Mouse (Mus musculus) monocyte, adult 59 days (primary cell): ENCODE results near the gene Cnp. TPM values are rescaled to one million over a fixed set of nuclear protein-coding genes. Genes with fewer than 3 reads are reported as not detected.

Experiments used
- total RNA-seq, 2 experiments: library from RNA; stranded (reverse); gene quantifications; one replicate each; pipeline ENCODE4 v1.2.4; 2023

The Cnp gene
- total RNA-seq, result 10 to 100 TPM; 24.0 to 27.3 TPM

GRCm38 (mm10) chr11:100574708-100575483 is at the start of gene Cnp:
Gene Cnp (plus strand): TSS chr11:100574904.

GRCm38 (mm10) chr11:100527458-100528374 is 47.0 kb upstream of the Cnp start, which contains the start of gene Acly:
Gene Acly (minus strand): TSS chr11:100528000.

DNA sequence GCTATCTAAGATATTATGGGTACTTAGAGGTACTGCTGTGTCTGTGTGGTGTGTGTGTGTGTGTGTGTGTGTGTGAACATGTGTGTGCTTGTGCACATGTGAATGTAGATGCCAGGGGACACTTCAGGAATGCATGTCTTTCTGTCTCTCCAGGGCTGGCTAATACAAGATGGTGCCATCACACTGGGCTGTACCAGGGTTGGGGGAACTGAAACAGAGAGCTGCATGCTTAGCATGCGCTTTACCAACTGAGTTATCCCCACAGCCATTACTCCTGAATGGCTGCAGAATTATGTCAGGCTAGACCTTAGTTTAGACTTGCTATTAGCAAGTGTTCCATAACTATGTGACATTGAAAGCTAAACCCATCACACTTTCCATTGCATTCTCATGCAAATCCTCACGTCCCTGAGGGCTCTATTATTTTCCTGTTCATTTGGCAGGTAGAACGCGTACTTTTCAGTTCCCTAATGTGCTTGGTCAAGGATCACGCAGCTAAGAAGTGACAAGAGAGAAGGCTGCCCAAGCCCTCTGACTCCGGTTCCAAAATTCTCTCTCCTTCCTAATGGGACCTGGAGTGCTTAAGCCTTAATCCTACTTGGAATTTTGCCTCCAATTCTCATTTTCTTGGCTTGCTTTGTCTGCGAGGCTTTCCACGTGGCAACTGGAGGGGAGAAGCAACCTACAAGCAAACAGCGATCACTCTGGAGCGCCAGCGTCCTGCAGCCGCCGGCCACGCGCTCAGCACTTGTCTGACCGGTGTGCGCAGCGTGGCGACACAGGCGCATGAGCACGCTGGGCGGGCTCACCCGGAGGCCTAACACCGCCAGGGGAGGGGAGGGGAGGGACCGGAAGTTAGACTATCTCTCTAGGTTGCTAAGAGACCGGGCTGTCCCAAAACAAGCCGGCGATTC is 29.6 kb upstream of the Cnp start, which contains the start of gene Ttc25:
Gene Ttc25 (plus strand): TSS at position 776 of the 914 bp plus-strand sequence.

GRCm38 (mm10) chr11:100618761-100619484 is 44.2 kb downstream of the Cnp start, which contains the start of gene Nkiras2:
Gene Nkiras2 (plus strand): TSS chr11:100619244.

GRCm38 (mm10) chr11:100619982-100620381 is 45.3 kb downstream of the Cnp start, which contains the start of gene Dnajc7:
Gene Dnajc7 (minus strand): TSS chr11:100620168.

Other genes with a start within 250 kb of the Cnp start
- not detected for gene Gast, start 240.5 kb upstream of the Cnp start, total RNA-seq
- gene Hap1, start 218.8 kb upstream of the Cnp start, total RNA-seq, result 10 to 100 TPM; 18.6 to 22.0 TPM
- gene Jup, start 177.1 kb upstream of the Cnp start, total RNA-seq, result 100 to 1,000 TPM; 124 to 141 TPM
- under 1 TPM; 0.50 to 0.64 TPM for gene P3h4, start 160.1 kb upstream of the Cnp start, total RNA-seq
- under 1 TPM in 1 of 2 experiments, not detected in 1; 0.34 TPM for gene Fkbp10, start 159.2 kb upstream of the Cnp start, total RNA-seq
- 10 to 100 TPM in 1 of 2 experiments, 1 to 10 TPM in 1; 9.8 to 11.3 TPM for gene Nt5c3b, start 133.1 kb upstream of the Cnp start, total RNA-seq
- under 1 TPM in 1 of 2 experiments, not detected in 1; 0.97 TPM for gene Klhl10, start 133.0 kb upstream of the Cnp start, total RNA-seq
- 10 to 100 TPM; 14.6 to 16.6 TPM for gene Klhl11, start 102.2 kb upstream of the Cnp start, total RNA-seq
- gene Acly, start 46.9 kb upstream of the Cnp start, total RNA-seq, result 100 to 1,000 TPM; 163 to 168 TPM
- gene Ttc25, start 29.3 kb upstream of the Cnp start, total RNA-seq, result under 1 TPM; 0.27 to 0.39 TPM
- gene Nkiras2, start 44.3 kb downstream of the Cnp start, total RNA-seq, result 100 to 1,000 TPM; 104 to 119 TPM
- gene Dnajc7, start 45.3 kb downstream of the Cnp start, total RNA-seq, result 100 to 1,000 TPM; 248 to 252 TPM
- under 1 TPM; 0.29 to 0.67 TPM for gene Zfp385c, start 117.6 kb downstream of the Cnp start, total RNA-seq
- 10 to 100 TPM; 41.4 to 43.8 TPM for gene Dhx58, start 129.4 kb downstream of the Cnp start, total RNA-seq
- gene Kat2a, start 137.6 kb downstream of the Cnp start, total RNA-seq, result 10 to 100 TPM; 28.8 to 29.9 TPM
- gene Hspb9, start 138.9 kb downstream of the Cnp start, total RNA-seq, result not detected
- gene Rab5c, start 163.3 kb downstream of the Cnp start, total RNA-seq, result 100 to 1,000 TPM; 203 to 217 TPM
- under 1 TPM; 0.18 to 0.33 TPM for gene Kcnh4, start 185.0 kb downstream of the Cnp start, total RNA-seq
- not detected for gene Hcrt, start 188.0 kb downstream of the Cnp start, total RNA-seq
- 10 to 100 TPM in 1 of 2 experiments, 1 to 10 TPM in 1; 6.2 to 10.5 TPM for gene Ghdc, start 196.1 kb downstream of the Cnp start, total RNA-seq